Mouse (Mus musculus) liver, embryonic 16.5 days (tissue): ENCODE measurements around the gene Mccc2. TPM values are rescaled to one million over a fixed set of nuclear protein-coding genes. Genes with fewer than 3 reads are reported as not detected.
"Not testable (repeated sequence)": the region's sequence is repeated elsewhere in the genome, so short reads cannot be mapped to it uniquely, and the experiment has no call there.

Experiments used
- ATAC-seq: fragments of 200-750 bp; cut with Nextera tagmentation; 2 replicates; pipeline ENCODE4 v1.8.0; 2017; ENCODE audit warnings: low read depth, mild to moderate bottlenecking, moderate number of reproducible peaks, moderate library complexity
- H3K27ac ChIP-seq: fragments of 300-500 bp; sonication (generic); 2 replicates; pipeline ENCODE4 v1.5.1; 2014; ENCODE audit warnings: mild to moderate bottlenecking, low read length
- H3K27me3 ChIP-seq: fragments of 300-500 bp; sonication (generic); 2 replicates; pipeline ENCODE4 v1.6.1; 2014; ENCODE audit warnings: low read depth, low read length, mixed read lengths; ENCODE audit not compliant: control insufficient read depth, insufficient read depth
- H3K36me3 ChIP-seq: fragments of 300-500 bp; sonication (generic); 2 replicates; pipeline ENCODE4 v1.6.1; 2014; ENCODE audit warnings: mild to moderate bottlenecking; ENCODE audit not compliant: control insufficient read depth, insufficient read depth
- H3K4me1 ChIP-seq: fragments of 300-500 bp; sonication (generic); 2 replicates; pipeline ENCODE4 v1.6.1; 2014; ENCODE audit warnings: low read depth, low read length, mixed read lengths; ENCODE audit not compliant: control insufficient read depth
- H3K4me2 ChIP-seq: fragments of 300-500 bp; sonication (generic); 2 replicates; pipeline ENCODE4 v1.6.1; 2014; ENCODE audit warnings: low read depth, low read length, mixed read lengths
- H3K4me3 ChIP-seq: fragments of 300-500 bp; sonication (generic); 2 replicates; pipeline ENCODE4 v1.5.1; 2014; ENCODE audit warnings: low read depth, mild to moderate bottlenecking, low read length
- H3K9ac ChIP-seq: fragments of 300-500 bp; sonication (generic); 2 replicates; pipeline ENCODE4 v1.6.1; 2014; ENCODE audit warnings: low read depth, low read length
- H3K9me3 ChIP-seq: fragments of 300-500 bp; sonication (generic); replicated peaks from 2 replicates; pipeline ENCODE4 v1.6.1; 2016; ENCODE audit warnings: low read length; ENCODE audit not compliant: control insufficient read depth
- WGBS: fragments of 180-500 bp; shearing (Covaris S2); extraction: QIAGEN DNeasy Blood & Tissue Kit; methylation state at CpG from one replicate; pipeline ENCODE4 v1.1.7; 2014; ENCODE audit not compliant: insufficient replicate concordance; 5-methylcytosine and 5-hydroxymethylcytosine counted together
- polyA plus RNA-seq: library from polyadenylated mRNA; unstranded; fragments of >200 nt; fragmentation: Nextera tagmentation; extraction: Ambion mirVana; gene quantifications from 2 replicates; pipeline ENCODE4 v1.2.1, GENCODE M21; 2015

The Mccc2 gene
- polyA plus RNA-seq: 21.6 and 22.8 TPM in 2 replicates

- Histone ChIP-seq H3K36me3 (no peaks in the 10 kb centered on the region; the same call in 1 of the 2 replicates), H3K4me1 (peaks cover 17% of the 10 kb centered on the region), H3K27me3 (no peaks in the 10 kb centered on the region), H3K4me2 (peak within 1 kb of the TSS; percentile 88), H3K9me3 (no peaks in the 10 kb centered on the region), H3K9ac (peak within 1 kb of the TSS; percentile 71), H3K4me3 (peak within 1 kb of the TSS; percentile 73), H3K27ac (peak within 1 kb of the TSS; percentile 29)
- 3% methylated on average over 45 of the region's 47 CpGs for WGBS
- peak; percentile 100 for ATAC-seq
These were observed at the start of gene Mccc2 for GRCm38 (mm10) chr13:100014906-100015895. Gene Mccc2, minus strand, starts transcription at chr13:100015639.

GRCm38 (mm10) chr13:100063936-100064335 is 48.5 kb upstream of the Mccc2 start:
- Histone ChIP-seq H3K9me3 (no peaks in the 10 kb centered on the region), H3K27me3 (no peaks in the 10 kb centered on the region), H3K4me3 (no peak overlapping the region), H3K4me2 (no peak overlapping the region), H3K36me3 (peaks cover 34% of the 10 kb centered on the region), H3K27ac (no peak overlapping the region), H3K9ac (no peak overlapping the region), H3K4me1 (no peaks in the 10 kb centered on the region)
- ATAC-seq: no peak
- WGBS: 81% methylated on average over 3 of the region's 3 CpGs

GRCm38 (mm10) chr13:100057738-100058137 is 42.3 kb upstream of the Mccc2 start:
- not testable (repeated sequence) for H3K4me3 ChIP-seq, H3K9ac ChIP-seq, ATAC-seq, H3K4me1 ChIP-seq, H3K4me2 ChIP-seq, H3K27ac ChIP-seq, H3K9me3 ChIP-seq, H3K27me3 ChIP-seq
- H3K36me3 ChIP-seq: peaks cover 47% of the 10 kb centered on the region
- 87% methylated on average over 8 of the region's 8 CpGs for WGBS

DNA sequence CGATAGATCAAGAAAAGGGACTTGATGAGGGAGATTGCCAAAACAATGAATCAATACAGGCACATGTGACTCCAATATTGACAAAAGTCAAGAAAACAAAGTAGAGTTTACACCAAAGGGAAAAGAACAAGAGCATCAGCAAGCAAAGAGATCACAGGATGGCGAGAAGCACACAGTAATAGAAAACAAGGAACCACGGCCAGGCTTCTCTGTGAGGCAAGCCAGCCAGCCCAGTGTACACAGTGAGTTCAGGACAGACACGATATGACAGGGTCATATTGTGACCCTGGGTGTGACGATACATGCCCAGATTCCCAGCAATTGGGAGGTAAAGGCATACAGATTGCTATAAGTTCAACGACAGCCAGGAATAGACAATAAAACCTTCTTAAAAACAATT is 10.6 kb upstream of the Mccc2 start:
- WGBS: 79% methylated on average over 6 of the region's 6 CpGs
- ATAC-seq: no peak
- H3K9me3 ChIP-seq: no peaks in the 10 kb centered on the region
- no peak overlapping the region for H3K4me3 ChIP-seq
- no peak overlapping the region for H3K9ac ChIP-seq
- H3K36me3 ChIP-seq: peaks cover 32% of the 10 kb centered on the region
- H3K4me2 ChIP-seq: no peak overlapping the region
- no peak overlapping the region for H3K27ac ChIP-seq
- H3K4me1 ChIP-seq: no peaks in the 10 kb centered on the region
- no peaks in the 10 kb centered on the region for H3K27me3 ChIP-seq

DNA sequence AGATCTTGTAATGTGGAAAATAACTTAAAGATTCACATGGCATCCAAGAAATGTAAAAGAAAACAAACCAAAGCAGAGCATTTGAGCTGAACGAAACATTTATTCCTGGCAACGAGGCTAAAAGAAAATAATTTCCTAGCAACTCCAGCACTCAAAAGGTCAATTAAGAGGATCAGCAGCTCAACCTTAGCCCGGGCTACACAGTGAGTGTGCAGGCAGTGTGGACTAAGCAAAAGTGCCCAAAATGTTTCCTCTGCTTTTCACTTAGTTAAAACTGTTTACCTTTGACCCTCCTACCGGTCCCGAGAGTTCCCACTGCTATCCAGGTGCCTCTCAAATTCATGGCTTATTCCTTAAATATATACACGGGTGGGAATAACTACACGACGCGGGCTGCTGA is 1.5 kb upstream of the Mccc2 start:
- H3K4me2 ChIP-seq: no peak overlapping the region
- no peak overlapping the region for H3K9ac ChIP-seq
- H3K36me3 ChIP-seq: no peaks in the 10 kb centered on the region; the same call in 1 of the 2 replicates
- H3K9me3 ChIP-seq: no peaks in the 10 kb centered on the region
- H3K4me1 ChIP-seq: peaks cover 17% of the 10 kb centered on the region
- no peak overlapping the region for H3K27ac ChIP-seq
- ATAC-seq: no peak
- no peak overlapping the region for H3K4me3 ChIP-seq
- WGBS: 82% methylated on average over 9 of the region's 9 CpGs
- no peaks in the 10 kb centered on the region for H3K27me3 ChIP-seq

- peak overlapping the region; percentile 56 for H3K9ac ChIP-seq
- no peaks in the 10 kb centered on the region for H3K27me3 ChIP-seq
- 8% methylated on average over 8 of the region's 8 CpGs for WGBS
- H3K4me2 ChIP-seq: peak overlapping the region; percentile 88
- H3K4me1 ChIP-seq: peaks cover 17% of the 10 kb centered on the region
- H3K9me3 ChIP-seq: no peaks in the 10 kb centered on the region
- ATAC-seq: no peak
- H3K36me3 ChIP-seq: no peaks in the 10 kb centered on the region; the same call in 1 of the 2 replicates
- peak overlapping the region; percentile 73 for H3K4me3 ChIP-seq
- peak overlapping the region; percentile 27; the same call in 1 of the 2 replicates for H3K27ac ChIP-seq
These were observed 498 bp upstream of the Mccc2 start for GRCm38 (mm10) chr13:100015937-100016336.

DNA sequence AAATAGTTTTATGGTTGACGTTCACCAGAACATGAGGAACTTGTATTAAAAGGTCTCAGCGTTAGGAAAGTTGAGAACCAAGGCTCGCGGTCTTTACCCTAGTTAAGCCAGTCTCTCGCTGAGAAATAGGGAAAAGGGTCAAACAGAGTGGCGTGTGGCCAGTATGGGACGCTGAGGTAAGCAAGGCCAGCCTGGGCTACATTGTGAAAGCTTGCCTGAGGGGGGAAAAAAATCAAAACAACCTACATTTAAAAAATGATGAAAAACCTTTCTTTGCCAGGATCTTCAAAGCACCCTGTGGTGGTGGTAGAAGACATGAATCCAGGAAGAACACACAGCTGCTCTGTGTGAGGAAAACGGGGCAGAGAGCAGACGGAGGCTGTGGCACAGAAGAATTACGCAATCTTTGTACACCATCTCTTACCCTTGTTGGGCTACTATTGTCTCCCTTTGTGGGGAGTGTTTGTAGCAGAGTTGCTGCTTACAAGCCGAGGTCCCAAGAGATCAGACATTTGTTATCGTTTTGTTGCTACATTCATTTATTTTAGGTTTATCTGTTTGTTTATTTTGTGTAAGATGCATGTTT is 9.4 kb downstream of the Mccc2 start:
- Histone ChIP-seq H3K9ac (no peak overlapping the region), H3K4me3 (no peak overlapping the region), H3K4me1 (no peaks in the 10 kb centered on the region), H3K27me3 (no peaks in the 10 kb centered on the region), H3K4me2 (no peak overlapping the region), H3K27ac (no peak overlapping the region), H3K36me3 (no peaks in the 10 kb centered on the region), H3K9me3 (no peaks in the 10 kb centered on the region)
- 60% methylated on average over 12 of the region's 12 CpGs for WGBS
- 0 out of 2 replicates have a peak, but pooled peaks have one; percentile 41 for ATAC-seq

DNA sequence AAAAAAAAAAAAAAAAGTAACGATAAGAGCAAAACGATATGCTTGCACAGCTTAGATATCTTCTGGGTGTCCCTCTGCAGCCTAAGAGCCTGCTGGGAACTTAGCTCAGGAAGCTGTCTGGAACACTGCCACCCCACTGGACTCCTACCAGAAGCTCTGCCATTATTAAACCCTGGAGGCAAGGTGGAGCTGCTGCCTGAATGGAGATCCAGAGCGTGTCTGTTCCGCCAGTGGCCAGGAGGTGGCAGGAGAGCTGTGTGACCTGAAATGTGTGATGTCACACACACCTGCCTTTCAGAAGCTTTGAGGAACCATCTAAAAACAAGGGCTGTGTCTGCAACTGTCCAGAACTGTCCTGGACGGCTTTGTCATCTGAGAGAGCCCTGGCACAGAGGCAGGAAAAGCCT is 13.6 kb downstream of the Mccc2 start:
- WGBS: 24% methylated on average over 5 of the region's 5 CpGs
- no peaks in the 10 kb centered on the region for H3K4me1 ChIP-seq
- H3K4me3 ChIP-seq: no peak overlapping the region
- H3K27ac ChIP-seq: no peak overlapping the region
- H3K9ac ChIP-seq: no peak overlapping the region
- H3K27me3 ChIP-seq: no peaks in the 10 kb centered on the region
- peak; percentile 43 for ATAC-seq
- no peaks in the 10 kb centered on the region for H3K36me3 ChIP-seq
- H3K4me2 ChIP-seq: no peak overlapping the region
- H3K9me3 ChIP-seq: no peaks in the 10 kb centered on the region

GRCm38 (mm10) chr13:99999078-99999477 is 16.4 kb downstream of the Mccc2 start:
- WGBS: 60% methylated on average over 3 of the region's 3 CpGs

More at GRCm38 (mm10) chr13:99999078-99999477, 16.4 kb downstream of the Mccc2 start:
- Histone ChIP-seq H3K4me2 (no peak overlapping the region), H3K4me3 (no peak overlapping the region), H3K36me3 (no peaks in the 10 kb centered on the region), H3K27ac (no peak overlapping the region), H3K27me3 (no peaks in the 10 kb centered on the region), H3K9ac (no peak overlapping the region), H3K4me1 (no peaks in the 10 kb centered on the region), H3K9me3 (no peaks in the 10 kb centered on the region)
- no peak for ATAC-seq
